Mouse (Mus musculus) lung, embryonic 15.5 days (tissue): Measurements from ENCODE around the gene Slc25a20. TPM values are rescaled to one million over a fixed set of nuclear protein-coding genes. Genes with fewer than 3 reads are reported as not detected.

Source experiments
- ATAC-seq: fragments of 200-750 bp; cut with Nextera tagmentation; 2 replicates; pipeline ENCODE4 v1.8.0; 2017; ENCODE audit warnings: moderate number of reproducible peaks, borderline replicate concordance; ENCODE audit not compliant: low FRiP score, low TSS enrichment; ENCODE audit errors: extremely low read depth
- H3K27ac ChIP-seq: fragments of 300-500 bp; sonication (generic); 2 replicates; pipeline ENCODE4 v1.5.1; 2015; ENCODE audit warnings: moderate library complexity, mild to moderate bottlenecking, inconsistent platforms
- H3K27me3 ChIP-seq: fragments of 300-500 bp; sonication (generic); 2 replicates; pipeline ENCODE4 v1.6.1; 2015; ENCODE audit warnings: inconsistent platforms
- H3K36me3 ChIP-seq: fragments of 300-500 bp; sonication (generic); 2 replicates; pipeline ENCODE4 v1.6.1; 2015; ENCODE audit warnings: inconsistent platforms
- H3K4me1 ChIP-seq: fragments of 300-500 bp; sonication (generic); 2 replicates; pipeline ENCODE4 v1.6.1; 2015; ENCODE audit warnings: inconsistent platforms
- H3K4me2 ChIP-seq: fragments of 300-500 bp; sonication (generic); 2 replicates; pipeline ENCODE4 v1.6.1; 2015; ENCODE audit warnings: inconsistent platforms, mild to moderate bottlenecking, moderate library complexity
- H3K4me3 ChIP-seq: fragments of 300-500 bp; sonication (generic); 2 replicates; pipeline ENCODE4 v1.5.1; 2015; ENCODE audit warnings: mild to moderate bottlenecking, inconsistent platforms
- H3K9ac ChIP-seq: fragments of 300-500 bp; sonication (generic); 2 replicates; pipeline ENCODE4 v1.6.1; 2015; ENCODE audit warnings: inconsistent platforms
- H3K9me3 ChIP-seq: fragments of 300-500 bp; sonication (generic); 2 replicates; pipeline ENCODE4 v1.6.1; 2016; ENCODE audit warnings: inconsistent platforms
- WGBS: fragments of 180-500 bp; shearing (Covaris S2); methylation state at CpG from one replicate; pipeline ENCODE4 v1.1.7; 2015; 5-methylcytosine and 5-hydroxymethylcytosine counted together
- polyA plus RNA-seq: library from polyadenylated mRNA; unstranded; fragments of >200 nt; fragmentation: Nextera tagmentation; extraction: Ambion mirVana; gene quantifications from 2 replicates; pipeline ENCODE4 v1.2.1, GENCODE M21; 2015

Slc25a20 gene
- polyA plus RNA-seq, 1 experiment from 2014 or later: 46.0 TPM

DNA sequence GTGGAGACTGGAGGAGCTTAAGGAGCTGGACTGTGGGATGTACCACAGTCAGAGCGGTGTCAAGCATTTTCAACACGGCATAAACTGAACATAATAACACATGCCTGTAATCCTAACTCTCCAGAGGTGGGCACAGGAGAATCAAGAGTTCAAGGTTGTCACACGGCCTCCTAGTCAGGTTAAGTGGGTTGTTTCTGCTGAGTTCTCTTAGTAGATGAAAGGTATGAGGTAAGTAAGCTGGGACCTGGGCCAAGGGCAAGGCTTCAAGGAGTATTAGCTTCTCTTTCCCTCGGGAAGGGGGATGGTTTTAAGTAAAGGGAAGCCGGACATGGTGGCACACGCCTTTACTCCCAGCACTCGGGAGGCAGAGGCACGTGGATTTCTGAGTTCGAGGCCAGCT is 26.6 kb downstream of the Slc25a20 start:
- H3K27ac ChIP-seq: 0 out of 2 replicates have a peak overlapping the region, but pooled peaks have one; percentile 36
- no peak overlapping the region for H3K9ac ChIP-seq
- H3K4me3 ChIP-seq: no peak overlapping the region
- H3K4me1 ChIP-seq: peaks cover 34% of the 10 kb centered on the region
- H3K36me3 ChIP-seq: no peaks in the 10 kb centered on the region
- WGBS: 52% methylated on average over 9 of the region's 9 CpGs
- no peaks in the 10 kb centered on the region for H3K27me3 ChIP-seq
- no peaks in the 10 kb centered on the region for H3K9me3 ChIP-seq
- ATAC-seq: no peak
- no peak overlapping the region for H3K4me2 ChIP-seq

- WGBS: 76% methylated on average over 1 of the region's 1 CpGs
- H3K4me3 ChIP-seq: no peak within 1 kb of the TSS
- H3K4me2 ChIP-seq: no peak within 1 kb of the TSS
- 0 out of 2 replicates have a peak within 1 kb of the TSS, but pooled peaks have one; percentile 36 for H3K27ac ChIP-seq
- no peaks in the 10 kb centered on the region for H3K9me3 ChIP-seq
- no peaks in the 10 kb centered on the region for H3K36me3 ChIP-seq
- no peak for ATAC-seq
- no peak within 1 kb of the TSS for H3K9ac ChIP-seq
- H3K27me3 ChIP-seq: no peaks in the 10 kb centered on the region
- peaks cover 40% of the 10 kb centered on the region for H3K4me1 ChIP-seq
These were observed 27.2 kb downstream of the Slc25a20 start, which contains the start of gene Prkar2a for GRCm38 (mm10) chr9:108689106-108689505. TSS of gene Prkar2a (plus strand) at chr9:108689314.

DNA sequence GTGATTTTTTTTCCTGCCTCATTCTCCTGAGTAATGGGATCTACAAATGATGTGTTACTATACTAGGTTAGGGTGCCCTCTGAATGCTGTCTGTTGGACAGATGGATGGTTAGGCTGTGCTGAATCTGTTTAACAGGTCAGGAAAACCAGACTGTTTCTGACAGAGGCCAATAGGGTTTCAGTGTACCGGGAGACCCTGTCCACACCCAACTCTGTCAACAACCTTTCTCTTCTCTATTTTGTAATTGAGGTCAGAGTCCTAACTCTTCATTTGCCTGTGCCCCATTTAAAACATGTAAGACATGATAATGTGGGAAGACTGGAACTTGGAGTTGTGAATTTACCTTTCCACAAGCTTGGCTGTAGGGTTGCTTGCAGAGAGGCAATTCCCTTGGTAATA is 28.1 kb downstream of the Slc25a20 start:
- Histone ChIP-seq H3K4me2 (no peak overlapping the region), H3K36me3 (no peaks in the 10 kb centered on the region), H3K27me3 (no peaks in the 10 kb centered on the region), H3K9me3 (no peaks in the 10 kb centered on the region), H3K4me1 (peaks cover 42% of the 10 kb centered on the region), H3K4me3 (no peak overlapping the region), H3K27ac (no peak overlapping the region), H3K9ac (no peak overlapping the region)
- ATAC-seq: no peak
- WGBS: 73% methylated on average over 1 of the region's 1 CpGs

DNA sequence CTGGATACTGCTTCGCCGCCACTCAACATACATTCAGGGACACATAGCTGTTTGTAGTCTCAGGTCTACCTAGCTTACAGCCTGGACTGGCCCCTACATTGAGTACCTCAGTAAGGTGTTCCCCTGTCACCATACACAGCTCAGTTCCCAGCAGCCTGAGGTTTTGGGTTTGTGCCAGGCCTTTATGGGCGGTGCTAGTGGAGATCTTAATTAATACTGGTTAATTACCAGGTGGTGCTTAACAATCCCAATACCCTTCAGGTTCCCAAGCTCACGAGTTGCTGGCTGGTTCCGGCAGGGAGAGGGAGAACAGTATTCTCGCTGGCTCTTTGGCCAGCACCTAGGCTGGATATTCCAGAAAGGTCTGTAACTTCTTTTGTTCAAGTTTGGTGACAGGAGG is 29.0 kb downstream of the Slc25a20 start:
- Histone ChIP-seq H3K4me2 (no peak overlapping the region), H3K4me1 (peaks cover 42% of the 10 kb centered on the region), H3K36me3 (no peaks in the 10 kb centered on the region), H3K27me3 (no peaks in the 10 kb centered on the region), H3K9me3 (no peaks in the 10 kb centered on the region), H3K9ac (no peak overlapping the region), H3K4me3 (no peak overlapping the region), H3K27ac (no peak overlapping the region)
- WGBS: 89% methylated on average over 6 of the region's 6 CpGs
- ATAC-seq: no peak

GRCm38 (mm10) chr9:108691371-108691770 is 29.5 kb downstream of the Slc25a20 start:
- H3K9me3 ChIP-seq: no peaks in the 10 kb centered on the region
- H3K4me1 ChIP-seq: peaks cover 41% of the 10 kb centered on the region
- H3K4me2 ChIP-seq: peak overlapping the region; percentile 93
- H3K27me3 ChIP-seq: no peaks in the 10 kb centered on the region
- ATAC-seq: no peak
- peak overlapping the region; percentile 82 for H3K4me3 ChIP-seq
- H3K27ac ChIP-seq: 0 out of 2 replicates have a peak overlapping the region, but pooled peaks have one; percentile 23
- H3K36me3 ChIP-seq: no peaks in the 10 kb centered on the region
- 60% methylated on average over 8 of the region's 8 CpGs for WGBS
- H3K9ac ChIP-seq: peak overlapping the region; percentile 87

DNA sequence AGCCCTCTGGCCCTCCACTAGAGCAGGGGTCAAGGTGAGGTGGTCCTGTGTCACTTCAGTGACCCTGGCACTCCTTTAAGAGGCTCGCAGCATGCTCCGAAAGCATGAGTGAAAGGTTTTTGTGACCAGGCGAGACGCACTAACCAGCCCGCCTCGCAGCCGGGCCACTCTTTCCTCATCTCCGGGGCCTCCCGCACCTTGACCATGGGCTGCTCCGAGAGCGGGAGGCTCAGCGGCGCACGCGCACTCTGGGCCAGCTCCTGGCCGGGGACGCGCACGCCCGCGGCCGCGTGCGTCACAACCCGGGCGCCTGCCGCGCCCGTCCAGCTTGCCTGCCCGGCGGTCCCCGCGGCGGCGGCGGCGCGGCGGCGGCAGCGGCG is 29.9 kb downstream of the Slc25a20 start:
- H3K27me3 ChIP-seq: no peaks in the 10 kb centered on the region
- H3K9ac ChIP-seq: peak overlapping the region; percentile 87
- H3K9me3 ChIP-seq: no peaks in the 10 kb centered on the region
- peak overlapping the region; percentile 61 for H3K27ac ChIP-seq
- under 1% methylated on average over 42 of the region's 42 CpGs for WGBS
- peak overlapping the region; percentile 93 for H3K4me2 ChIP-seq
- peak overlapping the region; percentile 82 for H3K4me3 ChIP-seq
- H3K36me3 ChIP-seq: no peaks in the 10 kb centered on the region
- peak; percentile 89 for ATAC-seq
- H3K4me1 ChIP-seq: peaks cover 36% of the 10 kb centered on the region

GRCm38 (mm10) chr9:108692226-108693041 is 30.5 kb downstream of the Slc25a20 start:
- H3K27me3 ChIP-seq: no peaks in the 10 kb centered on the region
- H3K9ac ChIP-seq: peak overlapping the region; percentile 87
- H3K4me3 ChIP-seq: peak overlapping the region; percentile 82
- H3K36me3 ChIP-seq: no peaks in the 10 kb centered on the region
- H3K27ac ChIP-seq: peak overlapping the region; percentile 61
- no peaks in the 10 kb centered on the region for H3K9me3 ChIP-seq
- peaks cover 30% of the 10 kb centered on the region for H3K4me1 ChIP-seq
- ATAC-seq: peak; percentile 37; the same call in 1 of the 2 replicates
- WGBS: under 1% methylated on average over 81 of the region's 92 CpGs
- peak overlapping the region; percentile 93 for H3K4me2 ChIP-seq

GRCm38 (mm10) chr9:108693946-108694345 is 32.1 kb downstream of the Slc25a20 start:
- no peaks in the 10 kb centered on the region for H3K27me3 ChIP-seq
- H3K27ac ChIP-seq: no peak overlapping the region
- no peak overlapping the region for H3K9ac ChIP-seq
- peak overlapping the region; percentile 93 for H3K4me2 ChIP-seq
- H3K4me3 ChIP-seq: peak overlapping the region; percentile 3; the same call in 1 of the 2 replicates
- no peaks in the 10 kb centered on the region for H3K9me3 ChIP-seq
- WGBS: 67% methylated on average over 4 of the region's 4 CpGs
- ATAC-seq: no peak
- no peaks in the 10 kb centered on the region for H3K36me3 ChIP-seq
- H3K4me1 ChIP-seq: peaks cover 21% of the 10 kb centered on the region

GRCm38 (mm10) chr9:108694533-108694932 is 32.6 kb downstream of the Slc25a20 start:
- 86% methylated on average over 1 of the region's 1 CpGs for WGBS
- no peak overlapping the region for H3K4me3 ChIP-seq
- no peak overlapping the region for H3K9ac ChIP-seq
- H3K36me3 ChIP-seq: no peaks in the 10 kb centered on the region
- H3K9me3 ChIP-seq: no peaks in the 10 kb centered on the region
- peaks cover 21% of the 10 kb centered on the region for H3K4me1 ChIP-seq
- peak overlapping the region; percentile 93; the same call in 1 of the 2 replicates for H3K4me2 ChIP-seq
- H3K27ac ChIP-seq: no peak overlapping the region
- H3K27me3 ChIP-seq: no peaks in the 10 kb centered on the region
- ATAC-seq: no peak

DNA sequence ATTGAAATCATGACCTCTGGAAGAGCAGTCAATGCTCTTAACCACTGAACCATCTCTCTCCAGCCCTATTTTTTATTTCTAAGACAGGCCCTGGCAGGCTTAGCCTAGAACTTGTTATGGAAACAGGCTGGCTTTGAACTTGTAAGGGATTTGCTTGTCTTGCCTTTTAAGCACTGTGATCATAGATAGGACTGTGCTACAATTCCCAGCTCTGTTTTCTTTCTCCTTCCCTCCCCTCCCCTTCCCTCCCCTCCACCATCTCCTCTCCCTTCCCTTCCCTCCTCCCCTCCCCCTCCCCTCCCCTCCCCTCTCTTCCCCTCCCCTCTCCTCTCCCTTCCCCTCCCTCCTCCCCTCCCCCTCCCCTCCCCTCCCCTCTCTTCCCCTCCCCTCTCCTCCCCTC is 40.6 kb downstream of the Slc25a20 start:
- H3K9ac ChIP-seq: no peak overlapping the region
- H3K4me1 ChIP-seq: peaks cover 8% of the 10 kb centered on the region
- H3K27ac ChIP-seq: no peak overlapping the region
- no peak overlapping the region for H3K4me2 ChIP-seq
- H3K9me3 ChIP-seq: no peaks in the 10 kb centered on the region
- no peaks in the 10 kb centered on the region for H3K36me3 ChIP-seq
- ATAC-seq: no peak
- no peak overlapping the region for H3K4me3 ChIP-seq
- H3K27me3 ChIP-seq: no peaks in the 10 kb centered on the region

DNA sequence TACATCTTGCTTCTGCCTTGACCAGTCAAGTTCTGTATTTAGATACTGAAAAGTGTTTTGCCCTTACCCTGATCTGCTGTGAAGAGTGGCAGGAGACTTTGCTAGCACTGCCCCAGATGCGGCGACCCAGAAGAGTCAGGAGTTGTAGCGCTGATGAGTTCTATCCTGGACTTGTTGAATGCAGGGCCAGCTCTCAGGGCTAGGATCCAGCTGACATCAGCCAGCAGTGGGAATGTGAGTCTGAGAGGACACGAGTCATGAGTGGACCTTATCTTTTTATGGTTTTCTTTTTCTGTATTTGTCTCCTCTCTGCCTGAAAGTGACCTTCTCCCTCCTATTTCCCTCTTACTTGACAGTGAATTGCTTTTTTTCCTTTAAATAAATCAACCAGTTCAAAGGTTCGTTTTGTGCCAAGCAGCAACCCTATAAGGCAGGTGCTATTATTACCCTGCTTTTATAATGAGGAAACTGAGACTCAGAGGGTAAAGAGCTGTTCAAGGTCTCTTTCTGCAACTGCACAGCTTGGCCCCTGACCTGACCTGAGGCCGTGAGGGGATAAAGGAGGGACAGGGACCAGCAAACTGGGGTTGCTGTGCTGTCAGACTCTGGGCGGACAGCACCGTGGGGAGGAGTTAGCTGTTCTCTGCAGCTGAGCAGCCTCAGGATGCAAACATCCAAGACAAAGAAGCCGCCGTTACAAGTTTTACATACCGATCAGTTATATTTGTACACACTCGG is 41.7 kb downstream of the Slc25a20 start:
- no peak overlapping the region for H3K4me3 ChIP-seq
- peak overlapping the region; percentile 14; the same call in 1 of the 2 replicates for H3K27ac ChIP-seq
- H3K27me3 ChIP-seq: no peaks in the 10 kb centered on the region
- H3K36me3 ChIP-seq: no peaks in the 10 kb centered on the region
- no peaks in the 10 kb centered on the region for H3K9me3 ChIP-seq
- H3K9ac ChIP-seq: no peak overlapping the region
- WGBS: 41% methylated on average over 12 of the region's 12 CpGs
- no peak overlapping the region for H3K4me2 ChIP-seq
- ATAC-seq: no peak
- peaks cover 8% of the 10 kb centered on the region for H3K4me1 ChIP-seq

DNA sequence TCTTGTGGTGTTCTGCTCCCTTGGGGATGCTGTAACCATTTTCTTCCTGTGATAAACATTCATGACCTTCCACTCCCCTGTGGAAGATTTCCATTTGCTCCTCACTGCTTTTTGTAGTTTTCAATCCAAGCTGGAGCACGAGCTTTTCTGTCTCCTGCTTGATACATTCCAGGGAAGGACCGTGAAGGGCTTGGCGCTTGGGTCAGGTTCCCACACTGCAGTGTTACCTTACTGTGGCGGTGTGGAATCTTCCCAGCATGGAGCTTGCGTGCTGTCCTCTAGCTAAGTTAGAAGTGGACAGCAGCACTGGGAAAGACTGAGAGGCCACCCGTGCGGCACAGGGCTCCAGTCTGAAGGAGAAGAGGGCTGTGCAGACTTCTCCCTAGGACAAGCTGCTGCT is 42.7 kb downstream of the Slc25a20 start:
- no peaks in the 10 kb centered on the region for H3K9me3 ChIP-seq
- no peaks in the 10 kb centered on the region for H3K36me3 ChIP-seq
- 63% methylated on average over 7 of the region's 7 CpGs for WGBS
- H3K27me3 ChIP-seq: no peaks in the 10 kb centered on the region
- H3K27ac ChIP-seq: no peak overlapping the region
- ATAC-seq: no peak
- H3K9ac ChIP-seq: no peak overlapping the region
- H3K4me3 ChIP-seq: no peak overlapping the region
- H3K4me1 ChIP-seq: peaks cover 8% of the 10 kb centered on the region
- H3K4me2 ChIP-seq: no peak overlapping the region
